Mouse (Mus musculus): ENCODE results near the gene Net1.
"Not testable (repeated sequence)": the region's sequence is repeated elsewhere in the genome, so short reads cannot be mapped to it uniquely, and the experiment has no call there.

Net1 gene

DNA sequence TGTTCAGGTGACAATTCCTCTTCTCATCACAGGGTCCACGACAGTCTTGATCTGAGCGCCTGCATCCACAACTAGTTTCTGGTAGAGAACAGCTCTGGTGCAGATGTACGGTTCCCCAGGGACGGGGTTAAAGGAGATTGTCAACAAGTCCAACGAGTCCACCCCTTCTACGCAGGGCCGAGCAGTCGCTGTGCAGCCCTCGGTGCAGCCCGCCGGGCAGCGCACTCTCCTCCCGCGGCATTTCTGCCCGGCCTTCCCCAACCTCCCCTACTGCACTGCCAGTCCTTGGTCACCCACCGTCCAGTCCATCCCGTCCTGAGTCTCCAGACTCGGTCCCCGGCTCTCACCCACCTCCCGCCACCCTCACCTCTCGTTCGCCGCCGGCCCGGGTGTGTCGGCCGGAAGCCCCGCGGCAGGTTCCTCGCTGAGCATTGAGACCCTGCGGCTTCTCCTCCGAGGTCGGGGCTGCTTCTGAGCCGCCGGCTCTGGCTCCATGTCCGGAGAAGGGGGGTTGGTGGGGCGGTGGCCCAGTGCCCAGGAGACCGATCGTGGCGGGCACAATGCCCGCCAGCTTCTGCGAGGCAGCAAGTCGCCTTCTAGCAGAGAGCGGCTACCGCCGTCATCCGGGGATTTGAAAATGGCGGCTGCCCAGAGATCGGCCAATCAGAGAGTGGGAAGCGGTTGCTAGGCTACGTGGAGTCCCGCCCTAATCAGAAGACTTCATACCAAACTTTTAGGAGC, at the start of gene Net1, which contains the start of gene Tubal3:
Gene Net1 (minus strand): TSS at position 650 of the 741 bp plus-strand sequence.
Gene Tubal3 (plus strand): TSS at position 704 of the 741 bp plus-strand sequence.
- peak; percentile 77 to 89 for DNase-seq (ENCODE audit: low spot score in 2 of 2)

DNA sequence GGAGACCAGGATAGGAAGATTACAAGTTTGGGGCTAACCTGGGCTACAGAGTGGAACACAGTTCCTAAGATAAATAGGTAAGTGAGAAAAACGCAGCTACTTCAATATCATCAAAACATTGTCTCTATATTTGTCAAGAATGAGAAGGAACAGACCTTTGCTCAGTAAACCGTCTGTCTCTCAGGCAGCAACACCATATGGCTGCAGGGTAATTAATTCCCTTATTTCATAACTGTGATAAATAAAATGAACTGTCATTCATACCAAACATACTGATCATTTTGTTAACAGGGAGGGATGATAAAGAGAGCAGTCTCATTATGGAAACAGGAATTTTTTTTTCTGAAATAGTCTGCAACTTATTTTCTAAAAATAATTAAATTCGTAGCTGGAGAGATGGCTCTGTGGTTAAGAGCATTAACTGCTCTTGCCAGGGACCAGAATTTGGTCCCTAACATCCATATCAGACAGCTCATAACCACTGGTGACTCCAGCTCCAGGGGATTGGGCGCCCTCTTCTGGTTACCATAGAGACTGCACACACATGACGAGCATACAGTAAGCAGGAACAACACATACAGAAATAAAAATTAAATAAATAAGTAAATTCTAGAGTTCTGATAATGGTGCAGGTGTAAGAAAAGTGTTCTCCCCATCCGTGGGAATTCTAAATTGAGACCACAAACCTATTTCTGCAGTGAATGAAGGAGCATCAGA, 33.3 kb upstream of the Net1 start:
- DNase-seq (ENCODE audit: low spot score in 2 of 2): no peak

DNA sequence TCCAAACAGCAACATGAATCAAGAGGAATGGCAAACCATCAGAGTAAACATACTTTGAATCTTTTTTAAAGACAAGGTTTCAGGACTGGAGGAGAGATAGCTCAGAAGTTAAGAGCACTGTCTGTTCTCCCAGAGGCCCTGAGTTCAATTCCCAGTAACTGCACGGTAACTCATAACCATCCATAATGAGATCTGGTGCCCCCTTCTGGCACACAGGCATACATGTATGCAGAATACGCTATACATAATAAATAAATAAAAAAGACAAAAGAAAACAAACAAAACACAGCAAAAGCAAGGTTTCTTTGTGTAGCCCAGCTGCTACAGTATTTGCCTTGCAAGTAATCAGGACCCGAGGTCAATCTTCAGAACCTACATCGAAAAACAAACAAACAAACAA, 31.5 kb upstream of the Net1 start:
- no peak for DNase-seq (ENCODE audit: low spot score in 2 of 2)

DNA sequence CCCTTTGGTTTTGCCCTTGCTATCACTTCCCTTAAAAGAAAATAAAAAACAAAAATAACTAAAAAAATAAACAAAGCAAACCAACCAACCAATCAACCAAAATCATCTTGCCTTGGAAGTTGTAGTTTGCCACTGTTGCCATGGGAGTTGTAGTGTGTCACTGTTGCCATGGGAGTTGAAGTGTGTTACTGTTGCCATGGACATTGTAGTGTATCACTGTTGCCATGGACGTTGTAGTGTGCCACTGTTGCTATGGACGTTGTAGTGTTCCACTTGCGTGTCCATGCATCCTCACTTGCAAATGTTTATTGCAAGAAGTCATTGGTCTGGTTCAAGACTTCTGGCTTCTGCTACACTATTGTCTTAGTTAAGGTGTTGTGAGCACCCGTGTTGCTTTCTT, 29.2 kb upstream of the Net1 start:
- DNase-seq (ENCODE audit: low spot score in 2 of 2): no peak

DNA sequence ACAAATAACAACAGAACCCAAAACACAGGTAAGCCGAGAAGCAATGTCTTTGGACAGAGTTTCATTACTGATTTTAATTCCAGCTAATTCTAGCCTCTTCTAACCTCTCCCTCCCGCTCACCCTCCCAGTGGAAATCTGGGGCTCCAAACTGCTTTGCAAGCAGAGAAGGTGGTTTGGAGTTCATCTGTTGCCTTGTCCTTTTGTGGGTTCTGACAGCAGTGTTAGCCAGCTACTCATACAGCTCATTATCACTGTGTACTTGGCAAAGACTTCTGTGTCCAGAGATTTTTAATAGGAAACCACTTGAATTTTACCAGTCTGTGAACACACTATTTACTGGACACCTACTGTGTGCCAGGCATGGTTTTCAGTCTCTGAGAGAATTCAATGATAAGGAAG, 27.2 kb upstream of the Net1 start, which contains the start of gene Ucn3:
Gene Ucn3 (minus strand): TSS at position 101 of the 400 bp plus-strand sequence.
- DNase-seq (ENCODE audit: low spot score in 2 of 2): no peak

DNA sequence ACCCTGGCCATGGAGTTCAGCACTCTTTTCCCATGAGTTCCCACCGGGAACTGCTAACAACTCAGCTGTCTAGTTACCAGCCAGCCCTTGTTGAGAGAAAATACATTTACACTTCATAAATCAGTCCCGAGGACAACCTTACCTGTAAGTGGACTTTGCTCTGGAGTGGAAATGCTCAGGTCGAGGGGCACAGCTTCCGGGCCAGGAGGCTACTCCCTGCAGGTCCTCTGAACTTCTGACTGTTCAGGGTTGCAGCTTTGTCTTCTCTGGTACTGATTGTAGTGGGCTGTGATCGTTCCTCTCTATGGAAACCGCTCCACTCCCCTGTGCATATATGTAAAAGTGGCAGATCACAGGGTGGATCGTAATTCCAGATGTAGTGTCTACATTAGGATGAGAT, 26.7 kb upstream of the Net1 start:
- no peak for DNase-seq (ENCODE audit: low spot score in 2 of 2)

DNA sequence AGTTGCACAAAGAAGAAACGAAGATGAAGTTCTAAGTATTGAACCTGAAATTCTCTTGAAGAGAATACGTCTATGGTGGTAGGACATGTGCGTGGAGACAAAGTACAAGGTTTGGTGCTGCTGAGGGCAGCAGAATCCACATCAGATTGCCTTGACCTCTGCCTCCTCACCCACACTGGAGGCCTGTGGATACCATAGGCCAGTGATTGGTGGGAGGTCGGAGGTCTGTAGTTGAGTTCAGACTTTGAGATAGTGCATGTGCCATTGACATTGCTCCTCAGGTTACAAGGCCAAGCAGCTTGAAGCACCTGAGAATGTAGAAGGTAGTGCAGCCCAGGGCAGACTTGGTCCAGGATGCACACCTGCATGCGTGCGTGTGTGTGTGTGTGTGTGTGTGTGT, 8.0 kb upstream of the Net1 start:
- DNase-seq (ENCODE audit: low spot score in 2 of 2): no peak

DNA sequence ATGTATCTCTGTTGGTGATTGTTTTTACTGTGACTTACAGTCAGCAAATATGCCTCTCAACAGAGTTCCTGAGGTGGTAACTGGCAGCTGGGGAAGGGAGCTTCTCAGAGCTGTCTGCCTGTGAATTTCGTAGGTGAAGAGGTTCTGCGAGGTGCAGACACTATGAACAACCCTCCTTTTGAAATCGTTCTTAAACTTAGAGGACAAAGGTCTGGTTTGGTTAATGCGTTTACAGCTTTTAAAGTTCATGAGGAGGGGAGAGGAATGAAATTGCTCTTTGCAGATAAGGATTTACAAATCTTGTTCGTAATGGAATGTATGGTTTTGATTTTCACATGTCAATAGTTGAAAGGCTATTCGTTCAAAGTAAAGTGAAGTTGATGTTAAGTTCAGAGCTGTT, 7.6 kb upstream of the Net1 start:
- no peak for DNase-seq (ENCODE audit: low spot score in 2 of 2)

DNA sequence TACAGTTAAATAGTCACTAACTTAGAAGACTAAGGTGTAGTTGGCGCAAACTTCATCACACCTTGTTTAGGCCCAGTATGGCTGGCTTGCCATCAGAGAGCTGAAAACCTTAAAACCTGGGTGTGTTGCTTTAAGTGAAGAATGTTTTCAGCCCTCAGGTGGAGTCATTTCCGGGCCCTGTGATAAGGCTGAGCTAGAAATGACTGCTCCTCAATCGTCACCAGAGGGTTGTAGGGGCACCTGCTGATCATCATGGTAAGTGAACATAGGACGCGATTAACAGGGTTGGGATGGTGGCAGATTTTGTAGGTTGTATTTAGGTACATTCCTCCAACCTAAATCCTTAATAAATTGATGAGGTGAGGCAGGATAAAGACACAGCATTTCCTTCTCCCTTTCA, 6.5 kb upstream of the Net1 start:
- DNase-seq (ENCODE audit: low spot score in 2 of 2): no peak

DNA sequence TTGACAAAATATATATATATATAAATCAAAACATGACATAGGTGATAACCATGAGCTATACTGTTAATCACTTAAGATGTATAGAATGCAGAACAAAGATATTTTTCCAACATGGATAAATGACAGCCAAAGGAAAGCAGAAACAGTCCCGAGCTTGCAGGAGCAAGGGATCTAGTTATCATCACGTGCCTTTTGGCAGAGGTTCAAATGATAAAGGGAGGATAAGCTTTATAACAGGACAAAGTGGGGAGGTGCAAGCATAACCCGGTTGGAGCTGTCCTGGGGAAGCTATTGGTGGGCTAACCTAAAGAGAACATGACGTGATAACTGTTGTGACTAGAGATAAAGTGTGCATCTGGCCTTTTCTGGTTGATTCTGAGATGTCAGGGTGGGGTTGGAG, 4.5 kb downstream of the Net1 start:
- no peak for DNase-seq (ENCODE audit: low spot score in 2 of 2)

DNA sequence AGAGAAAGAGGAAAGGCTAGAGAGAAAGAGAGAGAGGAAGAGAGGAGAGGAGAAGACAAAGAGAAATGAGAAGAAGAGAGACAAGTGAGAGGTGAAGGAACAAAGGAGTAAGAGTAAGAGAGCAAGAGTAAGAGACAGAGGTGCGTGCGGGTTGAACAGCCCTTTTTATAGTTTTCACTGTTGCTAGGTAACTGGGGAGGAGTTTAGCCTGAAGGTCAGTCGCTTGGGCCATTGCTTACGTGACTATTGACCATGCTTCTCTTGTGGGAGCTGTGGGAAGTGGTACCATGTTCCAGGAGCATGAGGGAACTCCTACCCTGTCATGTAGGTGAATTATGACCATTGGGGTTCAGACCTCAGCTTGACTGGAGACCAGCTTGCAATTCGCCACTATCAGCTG, 7.7 kb downstream of the Net1 start:
- no peak for DNase-seq (ENCODE audit: low spot score in 2 of 2)

DNA sequence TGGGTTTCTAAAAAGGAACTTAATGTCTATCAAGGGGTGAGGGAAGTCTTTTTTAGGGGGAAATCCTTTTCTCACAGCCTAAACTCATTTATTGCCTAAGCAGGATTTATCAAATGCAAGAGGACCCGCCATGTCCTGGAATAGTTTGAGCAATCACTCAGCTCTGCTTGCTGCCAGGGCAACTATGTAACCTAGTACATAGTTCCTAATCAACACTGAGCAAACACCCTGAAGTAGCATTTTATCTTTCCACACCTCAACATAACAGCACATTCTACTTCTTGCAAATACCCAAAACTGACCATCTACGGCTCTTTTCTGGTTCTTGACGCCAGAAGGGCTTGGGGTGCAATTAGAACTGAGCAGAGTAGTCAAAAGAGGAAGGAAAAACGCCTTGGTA, 9.8 kb downstream of the Net1 start:
- no peak for DNase-seq (ENCODE audit: low spot score in 2 of 2)

DNA sequence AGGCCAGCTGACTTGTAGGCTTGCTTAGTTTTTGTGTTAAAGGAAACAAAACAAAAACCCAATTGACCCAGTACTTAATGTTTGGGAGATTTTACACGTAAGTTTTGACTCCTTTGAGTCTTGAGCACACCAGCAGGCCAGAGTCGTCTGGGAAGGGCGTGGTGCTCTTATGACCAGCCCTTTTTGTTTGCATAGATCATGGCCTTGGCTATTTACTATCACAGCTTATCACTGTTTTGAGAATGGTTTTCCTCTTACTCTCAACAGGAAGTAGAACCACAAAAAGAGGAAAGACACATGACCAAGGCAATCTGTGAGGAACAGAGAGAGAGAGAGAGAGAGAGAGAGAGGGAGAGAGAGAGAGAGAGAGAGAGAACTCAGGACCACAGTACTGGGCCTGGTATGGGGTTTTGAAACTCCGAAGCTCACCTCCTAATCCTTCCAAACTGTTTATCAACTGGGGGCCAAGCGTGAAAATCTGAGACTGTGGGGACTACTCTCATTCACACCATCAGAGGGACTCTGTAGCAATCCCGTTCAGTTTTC, 10.8 kb downstream of the Net1 start:
- no peak for DNase-seq (ENCODE audit: low spot score in 2 of 2)

DNA sequence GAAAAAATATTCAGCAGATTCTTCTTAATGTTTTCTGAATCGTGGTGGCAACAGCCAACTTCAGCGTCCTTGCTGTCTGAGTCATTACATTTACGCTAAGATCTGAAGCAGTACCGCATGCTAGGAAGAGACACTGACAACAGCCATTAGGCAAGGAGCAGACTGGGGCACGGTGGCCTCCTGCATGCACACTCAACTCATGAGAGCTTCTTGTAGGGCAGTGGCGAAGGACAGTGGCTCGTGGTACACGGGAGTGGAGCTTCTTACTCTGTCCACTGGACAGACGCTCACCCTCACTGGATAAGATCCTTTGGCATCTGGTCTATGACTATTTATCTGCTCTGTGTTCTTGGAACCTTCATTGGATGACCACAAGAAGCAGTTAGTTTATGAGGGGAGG, 18.7 kb downstream of the Net1 start:
- no peak for DNase-seq (ENCODE audit: low spot score in 2 of 2)

DNA sequence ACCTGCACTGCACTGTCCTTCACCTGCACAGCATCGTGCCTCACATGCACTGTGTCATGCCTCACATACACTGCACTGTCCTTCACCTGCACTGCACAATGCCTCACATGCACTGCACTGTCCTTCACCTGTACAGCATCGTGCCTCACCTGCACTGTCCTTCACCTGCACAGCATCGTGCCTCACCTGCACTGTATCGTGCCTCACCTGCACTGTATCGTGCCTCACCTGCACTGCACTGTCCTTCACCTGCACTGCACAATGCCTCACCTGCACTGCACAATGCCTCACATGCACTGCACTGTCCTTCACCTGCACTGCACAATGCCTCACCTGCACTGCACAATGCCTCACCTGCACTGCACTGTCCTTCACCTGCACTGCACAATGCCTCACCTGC, 19.8 kb downstream of the Net1 start:
- not testable (repeated sequence) for DNase-seq (ENCODE audit: low spot score in 2 of 2)

DNA sequence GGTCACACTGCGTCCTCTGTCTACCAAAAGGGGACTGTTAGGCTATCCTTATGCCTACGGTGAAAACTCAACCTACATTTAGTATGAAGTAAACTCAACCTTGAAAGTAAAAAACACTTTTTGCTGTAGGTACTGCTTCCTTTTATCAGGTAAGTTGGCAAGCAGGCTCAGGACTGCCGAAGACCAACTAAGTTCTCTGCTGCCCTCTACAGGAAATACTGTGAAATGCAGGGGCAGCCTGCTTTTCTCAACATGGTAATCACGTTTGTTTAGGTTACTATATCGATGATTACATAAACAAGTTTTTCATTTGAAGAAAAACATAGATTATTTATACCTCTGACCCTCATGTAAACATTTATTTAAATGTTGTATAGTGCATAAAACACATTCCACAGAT, 21.1 kb downstream of the Net1 start:
- DNase-seq (ENCODE audit: low spot score in 2 of 2): peak; percentile 50 to 77

DNA sequence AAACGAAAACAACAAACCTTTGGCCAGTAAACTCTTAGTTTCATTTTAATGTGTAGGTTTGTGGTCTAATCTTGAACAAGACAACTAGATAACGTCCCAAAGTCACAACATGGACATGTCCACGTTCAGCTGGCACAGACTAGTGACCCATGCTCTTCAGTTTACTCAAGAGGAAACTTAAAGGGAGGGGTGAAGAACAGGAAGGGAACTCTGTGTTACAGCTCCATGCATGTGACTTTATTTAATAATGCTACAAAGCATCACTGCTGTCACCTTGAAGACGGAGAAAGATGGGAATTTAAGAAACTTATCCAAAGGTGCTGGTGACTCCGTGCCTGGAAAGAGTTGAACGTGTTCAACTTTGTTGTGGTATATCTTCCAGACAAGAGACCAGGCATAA, 22.0 kb downstream of the Net1 start:
- DNase-seq (ENCODE audit: low spot score in 2 of 2): no peak

DNA sequence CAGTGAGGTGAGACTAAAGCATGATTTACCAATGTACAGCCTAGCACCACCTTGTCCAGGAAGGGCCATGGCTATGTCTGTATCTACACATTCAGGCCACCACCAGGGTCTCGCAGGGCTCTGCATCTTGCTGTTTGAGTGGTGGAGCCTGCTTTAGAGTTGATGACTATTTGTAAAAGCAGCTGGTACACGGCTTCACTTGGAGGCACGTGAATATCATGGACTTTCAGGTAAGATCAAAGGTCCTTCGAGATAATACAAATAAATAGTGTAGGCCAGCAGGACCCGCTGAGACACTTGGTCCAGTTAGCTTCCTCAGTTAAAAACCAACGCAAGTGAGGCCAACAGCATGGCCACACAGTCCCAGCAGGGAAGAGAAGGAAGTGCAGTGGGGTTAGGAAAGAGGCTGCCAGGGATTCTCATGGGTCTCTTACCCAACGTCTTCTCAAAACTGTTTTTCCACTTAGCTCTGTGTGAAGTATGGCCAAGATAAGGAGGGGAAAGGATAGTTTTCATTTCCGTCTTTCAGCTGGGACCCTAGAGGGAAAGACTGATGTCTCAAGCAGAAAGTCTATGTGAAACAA, 22.5 kb downstream of the Net1 start:
- DNase-seq (ENCODE audit: low spot score in 2 of 2): no peak

DNA sequence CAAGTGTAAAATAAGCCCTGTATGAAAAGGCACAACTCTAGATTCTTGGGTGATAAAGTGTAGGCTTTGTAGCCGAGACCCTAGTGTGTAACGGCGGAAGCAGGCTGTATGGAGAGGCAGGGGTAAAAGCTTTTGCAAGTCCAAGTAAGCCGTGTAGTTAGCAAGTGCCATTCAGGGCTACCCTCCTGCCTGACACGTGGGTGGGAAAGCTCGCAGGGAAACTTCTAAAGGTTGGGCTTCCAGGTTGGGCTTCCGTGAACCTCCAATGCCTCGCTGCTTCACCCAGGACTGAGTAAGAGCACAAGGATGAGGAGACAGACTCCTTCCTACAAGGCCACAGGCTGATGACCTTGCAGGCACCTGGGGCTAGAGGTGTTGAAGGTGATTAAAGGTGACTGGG, 23.5 kb downstream of the Net1 start:
- no peak for DNase-seq (ENCODE audit: low spot score in 2 of 2)

DNA sequence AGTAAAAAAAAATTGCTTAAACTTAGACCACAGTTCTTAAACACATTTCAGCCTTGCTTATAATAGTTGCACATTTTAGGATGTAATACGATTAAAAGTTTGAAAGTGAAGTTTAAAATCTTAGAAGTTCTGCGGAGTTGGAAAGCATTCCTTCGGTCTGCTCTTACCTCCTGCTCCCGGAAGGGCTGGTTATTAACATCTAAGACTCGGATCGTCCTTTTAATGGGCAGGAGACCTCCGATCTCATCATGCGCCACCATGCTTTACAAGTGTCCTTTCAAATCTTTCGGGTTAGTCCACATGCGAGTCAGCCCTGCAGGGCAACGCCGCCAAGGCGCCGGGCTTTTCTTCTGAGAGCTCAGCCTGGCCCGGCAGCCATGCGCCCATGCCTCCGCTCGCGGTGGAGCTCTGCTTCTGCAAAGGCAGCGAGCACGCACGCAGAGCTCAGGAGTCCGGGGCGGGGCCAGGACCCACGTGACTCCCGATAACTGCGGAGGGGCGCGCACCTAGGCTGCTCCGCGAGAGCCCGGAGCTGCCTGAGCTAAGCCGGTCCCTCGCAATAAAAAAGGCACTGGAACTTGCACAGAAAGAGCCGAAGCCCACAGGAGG, 24.8 kb downstream of the Net1 start:
- peak; percentile 91 for DNase-seq (ENCODE audit: low spot score in 2 of 2)

DNA sequence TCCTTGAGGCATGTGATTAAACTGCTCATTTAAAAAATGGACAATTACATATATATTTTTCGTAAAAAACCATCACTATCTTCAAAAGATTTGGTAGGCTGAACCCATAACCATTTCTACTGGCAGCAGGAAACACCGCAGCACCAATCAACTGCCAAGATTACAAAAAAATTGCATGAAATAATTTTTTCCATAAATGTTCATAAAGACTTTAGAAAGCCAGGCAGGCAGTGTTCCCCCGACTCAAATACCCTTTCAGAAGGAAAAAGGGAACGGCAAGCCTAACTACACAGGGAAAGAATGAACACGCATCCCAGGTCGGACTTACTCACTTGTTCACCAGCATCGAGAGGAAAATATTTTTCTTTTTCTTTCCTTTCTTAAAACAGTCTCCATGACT, 25.4 kb downstream of the Net1 start:
- DNase-seq (ENCODE audit: low spot score in 2 of 2): no peak

DNA sequence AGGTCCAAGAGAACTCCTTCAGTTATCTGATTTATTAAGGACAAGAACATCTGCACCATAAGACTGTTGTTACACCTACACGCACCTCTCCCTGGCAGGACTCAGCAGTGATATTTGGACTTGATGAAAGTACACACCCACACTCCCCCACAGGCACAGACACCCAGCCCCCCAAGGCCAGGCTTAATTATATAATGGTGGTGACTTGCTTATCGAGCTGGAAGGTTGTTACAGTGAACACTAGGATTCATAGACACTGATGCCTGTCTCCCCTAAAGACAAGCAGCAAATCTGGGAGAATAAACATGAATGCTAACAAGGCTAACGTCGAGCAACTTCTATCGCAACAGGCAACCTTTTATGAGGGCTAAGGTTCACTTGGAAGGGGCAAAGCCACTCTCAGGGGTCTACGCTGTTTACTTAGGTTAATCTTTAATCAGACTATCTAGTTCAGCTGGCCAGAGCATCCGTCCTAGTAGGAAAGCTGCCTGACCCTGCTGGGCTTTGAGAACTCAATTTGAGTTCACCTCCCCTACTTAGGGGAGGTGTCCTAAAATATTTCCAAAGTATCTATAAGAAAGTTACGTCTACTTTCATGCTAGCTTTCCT, 26.4 kb downstream of the Net1 start:
- no peak for DNase-seq (ENCODE audit: low spot score in 2 of 2)

Measured in thymus, postnatal 10 days (tissue).